Mouse (Mus musculus) olfactory bulb, adult 2 months (tissue): ENCODE measurements around the gene Cd44.

ENCODE experiments used
- CTCF ChIP-seq: fragments of 200-500 bp; IDR thresholded peaks from 2 replicates; pipeline ENCODE4 v1.5.1; 2012; ENCODE audit warnings: low read depth, mild to moderate bottlenecking, low read length, moderate library complexity; ENCODE audit not compliant: insufficient read depth
- POLR2A ChIP-seq: fragments of 200-500 bp; IDR thresholded peaks from 2 replicates; pipeline ENCODE4 v1.6.1; 2012; ENCODE audit warnings: mild to moderate bottlenecking, low read depth, low read length, moderate library complexity; ENCODE audit not compliant: insufficient read depth

GRCm38 (mm10) chr2:102944415-102945012, 43.0 kb upstream of the Cd44 start:
- TF ChIP-seq CTCF, result no peak
- no peak for TF ChIP-seq POLR2A
